Mouse (Mus musculus) small intestine, adult 2 months (tissue): ENCODE data around the gene Cdc14a.

ENCODE experiments used
- CTCF ChIP-seq: fragments of 200-500 bp; IDR thresholded peaks from 2 replicates; pipeline ENCODE4 v1.5.1; 2012; ENCODE audit warnings: low read depth, mild to moderate bottlenecking, control low read depth, inconsistent platforms, low read length, moderate library complexity, mixed read lengths; ENCODE audit not compliant: insufficient replicate concordance, insufficient read length; ENCODE audit errors: extremely low read depth
- POLR2A ChIP-seq: fragments of 200-500 bp; IDR thresholded peaks from 2 replicates; pipeline ENCODE4 v1.6.1; 2012; ENCODE audit warnings: low read depth, mild to moderate bottlenecking, control low read depth, inconsistent platforms, low read length, moderate library complexity

DNA sequence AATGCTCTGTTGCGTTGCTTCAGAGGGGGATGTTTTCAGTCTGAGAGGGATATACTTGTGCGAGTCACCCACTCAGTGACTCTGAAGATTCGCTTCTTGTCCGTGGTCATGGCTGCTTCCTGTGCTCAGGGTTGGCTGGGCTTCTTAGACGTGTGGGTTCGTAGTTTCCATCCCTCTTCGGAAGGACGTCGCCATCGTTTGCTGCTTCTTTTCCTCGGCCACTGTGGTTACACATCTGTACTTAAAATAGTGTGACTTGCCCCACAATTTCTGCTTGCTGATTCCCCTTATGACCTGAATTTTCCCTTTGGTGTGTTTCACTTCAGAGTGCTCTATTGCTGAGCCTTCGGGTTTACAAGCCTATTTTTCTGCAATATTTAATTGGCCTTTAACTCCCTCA is 41.9 kb upstream of the Cdc14a start:
- TF ChIP-seq CTCF (no peak), POLR2A (no peak)
